Mouse (Mus musculus) adrenal gland, postnatal 25 days (tissue): ENCODE results near the gene Ces3a. TPM values are rescaled to one million over a fixed set of nuclear protein-coding genes. Genes with fewer than 3 reads are reported as not detected.
"Not testable (repeated sequence)": the region's sequence is repeated elsewhere in the genome, so short reads cannot be mapped to it uniquely, and the experiment has no call there.

Experiments used
- DNase-seq: peaks from one replicate; pipeline ENCODE4 v3.0.0; 2021; ENCODE audit warnings: mixed read lengths
- total RNA-seq: library from RNA; stranded (reverse); gene quantifications from 2 replicates; pipeline ENCODE4 v1.2.3, GENCODE M21; 2021

The Ces3a gene
- total RNA-seq, 1 experiment from 2014 or later, result not detected

GRCm38 (mm10) chr8:105102101-105102785 lies 53.8 kb downstream of the Ces3a start:
- not testable (repeated sequence) for DNase-seq

GRCm38 (mm10) chr8:105103701-105104100 lies 55.3 kb downstream of the Ces3a start:
- not testable (repeated sequence) for DNase-seq

- no peak for DNase-seq
Observed at GRCm38 (mm10) chr8:105104220-105104619, 55.8 kb downstream of the Ces3a start.

Other genes with a start within 250 kb of the Ces3a start
- 0.39 and 0.48 TPM in 2 replicates for gene Ces2b, start 217.0 kb upstream of the Ces3a start, total RNA-seq
- not detected in 2 replicates for gene Ces2c, start 201.5 kb upstream of the Ces3a start, total RNA-seq
- 2.7 and 3.0 TPM in 2 replicates for gene Ces2e, start 122.3 kb upstream of the Ces3a start, total RNA-seq
- not detected in 2 replicates for gene Ces2f, start 101.2 kb upstream of the Ces3a start, total RNA-seq
- 1.3 and 2.0 TPM in 2 replicates for gene Ces2g, start 86.9 kb upstream of the Ces3a start, total RNA-seq
- gene Ces2h, start 47.7 kb upstream of the Ces3a start, total RNA-seq, result not detected in 2 replicates
- gene Ces3b, start 35.2 kb downstream of the Ces3a start, total RNA-seq, result 1.0 TPM in 1 of 2 replicates, not detected in the other
- gene Ces4a, start 83.2 kb downstream of the Ces3a start, total RNA-seq, result not detected in 2 replicates
- gene Cbfb, start 122.1 kb downstream of the Ces3a start, total RNA-seq, result 78.8 and 92.4 TPM in 2 replicates
- gene D230025D16Rik, start 176.5 kb downstream of the Ces3a start, total RNA-seq, result 27.9 and 34.5 TPM in 2 replicates
- 1.2 and 2.1 TPM in 2 replicates for gene B3gnt9, start 206.6 kb downstream of the Ces3a start, total RNA-seq
- gene Tradd, start 216.0 kb downstream of the Ces3a start, total RNA-seq, result 18.7 and 21.7 TPM in 2 replicates
- gene Fbxl8, start 216.0 kb downstream of the Ces3a start, total RNA-seq, result 3.7 and 4.5 TPM in 2 replicates
- 0.70 and 1.1 TPM in 2 replicates for gene Hsf4, start 221.2 kb downstream of the Ces3a start, total RNA-seq
- gene Nol3, start 227.5 kb downstream of the Ces3a start, total RNA-seq, result 4.4 and 4.7 TPM in 2 replicates
- gene 4931428F04Rik, start 241.3 kb downstream of the Ces3a start, total RNA-seq, result 1.9 and 3.7 TPM in 2 replicates
- 28.1 and 32.0 TPM in 2 replicates for gene Exoc3l, start 247.5 kb downstream of the Ces3a start, total RNA-seq
- gene E2f4, start 249.1 kb downstream of the Ces3a start, total RNA-seq, result 44.1 and 45.5 TPM in 2 replicates